Mouse (Mus musculus) kidney, adult 2 months (tissue): ENCODE data around the gene Padi1. TPM values are rescaled to one million over a fixed set of nuclear protein-coding genes. Genes with fewer than 3 reads are reported as not detected.

ENCODE experiments used
- DNase-seq: peaks from one replicate; pipeline ENCODE4 v3.0.0; 2021
- H3K27ac ChIP-seq: fragments of 200-500 bp; 2 replicates; pipeline ENCODE4 v1.5.1; 2012; ENCODE audit warnings: low read depth, low read length, control low read depth, inconsistent platforms; ENCODE audit not compliant: insufficient read depth
- H3K27me3 ChIP-seq: fragments of 200-500 bp; replicated peaks from 2 replicates; pipeline ENCODE4 v1.6.1; 2012; ENCODE audit warnings: mild to moderate bottlenecking, moderate library complexity, low read length, inconsistent platforms; ENCODE audit not compliant: control insufficient read depth, insufficient read depth
- H3K36me3 ChIP-seq: fragments of 200-500 bp; 2 replicates; pipeline ENCODE4 v1.6.1; 2012; ENCODE audit warnings: mild to moderate bottlenecking, moderate library complexity, low read length, inconsistent platforms; ENCODE audit not compliant: control insufficient read depth, insufficient read depth
- H3K4me1 ChIP-seq: fragments of 200-500 bp; 2 replicates; pipeline ENCODE4 v1.6.1; 2011; ENCODE audit warnings: low read length; ENCODE audit not compliant: control insufficient read depth, insufficient read depth
- H3K4me3 ChIP-seq: fragments of 200-500 bp; 2 replicates; pipeline ENCODE4 v1.5.1; 2011; ENCODE audit warnings: mild to moderate bottlenecking, low read depth, low read length, control low read depth; ENCODE audit not compliant: insufficient read depth
- CTCF ChIP-seq: fragments of 200-500 bp; conservative IDR thresholded peaks from 2 replicates; pipeline ENCODE4 v1.5.1; 2011; ENCODE audit warnings: low read depth, mild to moderate bottlenecking, control low read depth, low read length, moderate library complexity, mixed read lengths; ENCODE audit not compliant: insufficient read depth, insufficient read length
- POLR2A ChIP-seq: fragments of 200-500 bp; IDR thresholded peaks from one replicate; pipeline ENCODE4 v1.6.1; 2011; ENCODE audit warnings: low read depth, low read length, control low read depth
- WGBS: fragments of 180-500 bp; shearing (Covaris S2); methylation state at CpG from one replicate; pipeline ENCODE4 v1.1.7; 2018; 5-methylcytosine and 5-hydroxymethylcytosine counted together
- polyA plus RNA-seq: library from polyadenylated mRNA; depleted of rRNA; stranded (reverse); fragments of >200 nt; gene quantifications from 2 replicates; pipeline ENCODE4 v1.2.3, GENCODE M21; 2012

Gene Padi1
- polyA plus RNA-seq, 1 experiment, result 0.13 TPM

DNA sequence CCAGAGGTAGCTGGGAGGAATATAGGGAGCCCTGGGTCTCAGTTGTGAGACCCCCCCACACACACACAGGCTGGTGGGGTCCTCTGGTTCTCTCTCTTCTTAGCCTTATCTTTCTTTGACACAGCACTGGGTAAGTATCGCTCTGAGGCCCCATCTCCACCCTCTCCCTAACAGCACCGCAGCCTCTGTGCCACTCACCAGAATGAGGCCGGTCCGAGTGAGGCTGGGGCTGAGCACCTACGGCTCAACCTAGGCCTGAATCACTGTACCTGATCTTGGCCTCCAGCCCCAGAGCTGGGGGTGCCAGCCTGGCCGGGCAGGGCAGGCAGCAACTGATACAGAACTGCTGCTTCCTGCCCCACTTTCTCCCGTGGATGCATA lies 15.2 kb upstream of the Padi1 start:
- H3K4me1 ChIP-seq, result no peaks in the 10 kb centered on the region
- no peaks in the 10 kb centered on the region for H3K27me3 ChIP-seq
- 90% methylated on average over 7 of the region's 7 CpGs for WGBS
- DNase-seq, result no peak
- no peak overlapping the region for H3K4me3 ChIP-seq
- no peak overlapping the region for H3K27ac ChIP-seq
- no peaks in the 10 kb centered on the region for H3K36me3 ChIP-seq
- TF ChIP-seq CTCF (no peak), POLR2A (no peak)

DNA sequence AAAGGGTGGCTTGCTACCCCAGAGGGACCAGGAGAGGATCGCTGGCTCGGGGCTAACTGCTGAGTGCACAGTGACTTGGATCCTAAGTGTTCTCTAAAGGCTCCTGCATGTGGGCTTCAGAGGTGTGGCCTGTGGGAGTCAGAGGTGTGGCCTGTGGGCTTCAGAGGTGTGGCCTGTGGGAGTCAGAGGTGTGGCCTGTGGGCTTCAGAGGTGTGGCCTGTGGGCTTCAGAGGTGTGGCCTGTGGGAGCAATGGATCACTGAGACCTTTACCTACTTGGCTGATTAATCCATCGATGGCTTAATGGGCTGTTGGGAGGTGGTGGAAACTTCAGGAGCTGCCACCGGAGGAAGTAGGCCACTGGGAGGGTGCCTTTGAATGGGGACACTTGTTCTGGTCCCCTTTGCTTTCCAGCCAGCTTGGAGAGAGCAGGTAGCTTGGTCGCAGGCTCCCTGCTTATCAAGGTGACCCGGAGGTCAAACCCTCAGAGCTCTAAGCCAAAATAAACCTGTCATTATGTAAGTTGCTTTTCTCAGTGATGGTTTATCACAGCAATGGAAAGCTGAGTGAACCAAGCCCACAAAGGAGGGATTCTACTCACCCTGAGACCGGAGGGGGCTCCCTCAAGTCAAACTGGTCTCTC lies 14.7 kb upstream of the Padi1 start:
- WGBS, result 55% methylated on average over 7 of the region's 7 CpGs

GRCm38 (mm10) chr4:140859291-140859690 lies 13.7 kb upstream of the Padi1 start:
- Histone ChIP-seq H3K4me1 (no peaks in the 10 kb centered on the region), H3K27ac (no peak overlapping the region), H3K27me3 (no peaks in the 10 kb centered on the region), H3K4me3 (no peak overlapping the region), H3K36me3 (no peaks in the 10 kb centered on the region)
- no peak for DNase-seq
- WGBS, result 49% methylated on average over 11 of the region's 11 CpGs
- TF ChIP-seq CTCF, result no peak
- no peak for TF ChIP-seq POLR2A

More for the DNA sequence above, 14.7 kb upstream of the Padi1 start:
- no peaks in the 10 kb centered on the region for H3K4me1 ChIP-seq
- TF ChIP-seq CTCF (no peak), POLR2A (no peak)
- no peaks in the 10 kb centered on the region for H3K27me3 ChIP-seq
- H3K36me3 ChIP-seq, result no peaks in the 10 kb centered on the region
- no peak for DNase-seq
- no peak overlapping the region for H3K4me3 ChIP-seq
- no peak overlapping the region for H3K27ac ChIP-seq

- Histone ChIP-seq H3K27ac (no peak overlapping the region), H3K4me1 (no peaks in the 10 kb centered on the region), H3K36me3 (no peaks in the 10 kb centered on the region), H3K27me3 (no peaks in the 10 kb centered on the region), H3K4me3 (no peak overlapping the region)
- WGBS, result 63% methylated on average over 7 of the region's 7 CpGs
- TF ChIP-seq POLR2A, result no peak
- TF ChIP-seq CTCF, result no peak
- no peak for DNase-seq
Measured at GRCm38 (mm10) chr4:140857813-140858212, 12.2 kb upstream of the Padi1 start.

DNA sequence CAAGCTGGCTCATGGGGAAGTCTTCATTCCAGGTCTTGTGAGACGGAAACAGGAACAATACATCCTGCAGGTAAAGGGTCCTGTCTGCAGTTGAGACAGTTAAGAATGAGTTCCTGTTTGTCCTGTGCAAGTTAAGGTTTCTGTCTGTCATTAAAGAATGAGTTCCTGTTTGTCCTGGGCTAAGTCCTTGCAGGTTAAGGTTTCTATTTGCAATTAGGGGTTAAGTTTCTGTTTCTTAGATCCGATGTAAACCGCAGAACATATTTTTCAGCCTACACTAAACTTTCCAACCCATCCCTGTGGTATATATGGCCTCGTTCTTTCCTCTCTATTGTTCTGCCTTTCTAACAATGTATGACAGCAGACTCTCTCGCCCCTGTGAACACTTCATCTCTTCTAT lies 11.5 kb upstream of the Padi1 start:
- Histone ChIP-seq H3K4me3 (no peak overlapping the region), H3K27me3 (no peaks in the 10 kb centered on the region), H3K4me1 (no peaks in the 10 kb centered on the region), H3K36me3 (no peaks in the 10 kb centered on the region), H3K27ac (no peak overlapping the region)
- 73% methylated on average over 5 of the region's 5 CpGs for WGBS
- TF ChIP-seq CTCF (no peak), POLR2A (no peak)
- no peak for DNase-seq

DNA sequence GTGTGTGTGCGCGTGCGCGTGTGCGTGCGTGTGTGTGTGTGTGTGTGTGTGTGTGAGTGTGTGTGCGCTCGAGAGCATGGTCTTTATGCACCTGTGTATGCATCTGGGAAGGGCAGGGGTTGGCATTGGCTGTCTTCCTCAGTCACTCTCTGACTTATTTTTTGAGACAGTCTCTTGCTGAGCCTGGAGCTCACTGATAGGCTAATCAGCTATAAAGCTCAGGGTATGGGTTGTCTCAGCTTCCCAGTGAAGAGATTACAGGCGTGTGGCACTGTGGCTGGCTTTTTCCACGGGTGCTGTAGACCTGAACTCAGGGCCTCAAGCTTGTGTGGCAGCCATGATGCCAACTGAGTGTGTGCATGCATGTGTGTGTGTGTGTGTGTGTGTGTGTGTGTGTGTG lies 9.6 kb upstream of the Padi1 start:
- Histone ChIP-seq H3K4me1 (no peaks in the 10 kb centered on the region), H3K4me3 (no peak overlapping the region), H3K36me3 (no peaks in the 10 kb centered on the region), H3K27ac (no peak overlapping the region), H3K27me3 (no peaks in the 10 kb centered on the region)
- no peak for TF ChIP-seq POLR2A
- TF ChIP-seq CTCF, result no peak
- WGBS, result 94% methylated on average over 7 of the region's 10 CpGs
- DNase-seq, result no peak

- no peak for TF ChIP-seq CTCF
- TF ChIP-seq POLR2A, result no peak
- no peaks in the 10 kb centered on the region for H3K27me3 ChIP-seq
- no peaks in the 10 kb centered on the region for H3K4me1 ChIP-seq
- H3K4me3 ChIP-seq, result no peak overlapping the region
- DNase-seq, result no peak
- no peaks in the 10 kb centered on the region for H3K36me3 ChIP-seq
- WGBS, result 47% methylated on average over 10 of the region's 10 CpGs
- H3K27ac ChIP-seq, result no peak overlapping the region
Measured at GRCm38 (mm10) chr4:140854455-140854864, 8.9 kb upstream of the Padi1 start.
